Mouse (Mus musculus) CH12.LX (cell line): Measurements from ENCODE around the gene Cntfr. TPM values are rescaled to one million over a fixed set of nuclear protein-coding genes. Genes with fewer than 3 reads are reported as not detected.

Source experiments
- DNase-seq: peaks from one replicate; pipeline ENCODE4 v3.0.0-alpha.2; 2013; ENCODE audit errors: extremely low read depth
- H3K27ac ChIP-seq: 2 replicates; pipeline ENCODE4 v1.5.1; 2012; ENCODE audit warnings: low read depth, mild to moderate bottlenecking, control low read depth, moderate library complexity; ENCODE audit not compliant: insufficient read depth
- H3K27me3 ChIP-seq: replicated peaks from 2 replicates; pipeline ENCODE3; 2012; ENCODE audit warnings: inconsistent platforms
- H3K36me3 ChIP-seq, 2 experiments: replicated peaks in 1 of 2; 2 replicates each; pipeline versions ENCODE3 to v1.6.1; 2012; ENCODE audit warnings: inconsistent platforms in 1 of 2, low read length in 1 of 2, mild to moderate bottlenecking in 1 of 2, mixed read lengths in 1 of 2, moderate library complexity in 1 of 2; ENCODE audit not compliant: control insufficient read depth in 1 of 2, insufficient read depth in 1 of 2
- H3K4me1 ChIP-seq, 2 experiments: 2 replicates each; pipeline ENCODE4 v1.6.1; 2012; ENCODE audit warnings: inconsistent platforms in 1 of 2, moderate library complexity in 1 of 2; ENCODE audit not compliant: insufficient read depth in 2 of 2, control insufficient read depth in 1 of 2
- H3K4me2 ChIP-seq: 2 replicates; pipeline ENCODE4 v1.6.1; 2012; ENCODE audit warnings: low read depth, mild to moderate bottlenecking, control low read depth; ENCODE audit not compliant: poor library complexity, insufficient read depth, severe bottlenecking
- H3K4me3 ChIP-seq, 3 experiments: fragments of 150-350 bp in 1 of 3; sonication (generic) in 1 of 3; replicated peaks in 1 of 3; 2 replicates each; pipeline versions ENCODE3 to v1.5.1; 2011 to 2012; ENCODE audit warnings: low read depth in 2 of 3, low read length in 2 of 3, mild to moderate bottlenecking in 2 of 3, moderate library complexity in 2 of 3, control low read depth in 1 of 3, improper control_type of control experiment in 1 of 3, inconsistent platforms in 1 of 3, mixed read lengths in 1 of 3; ENCODE audit not compliant: poor library complexity in 1 of 3
- H3K79me2 ChIP-seq: replicated peaks from 2 replicates; pipeline ENCODE4 v1.6.1; 2012; ENCODE audit warnings: mild to moderate bottlenecking, moderate library complexity; ENCODE audit not compliant: control insufficient read depth, poor library complexity, insufficient read depth, severe bottlenecking; ENCODE audit errors: extremely low read depth
- H3K9ac ChIP-seq: 2 replicates; pipeline ENCODE4 v1.6.1; 2012; ENCODE audit warnings: low read depth, mild to moderate bottlenecking, control low read depth, moderate library complexity; ENCODE audit not compliant: insufficient read depth
- H3K9me3 ChIP-seq: replicated peaks from 2 replicates; pipeline ENCODE3; 2012; ENCODE audit warnings: low read length, inconsistent platforms, mixed read lengths
- CHD2 ChIP-seq: IDR thresholded peaks from 2 replicates; pipeline ENCODE4 v1.6.1; 2011; ENCODE audit warnings: low read length, improper control_type of control experiment
- E2F4 ChIP-seq: IDR thresholded peaks from 2 replicates; pipeline ENCODE4 v1.6.1; 2011; ENCODE audit warnings: low read depth, low read length, improper control_type of control experiment; ENCODE audit not compliant: insufficient replicate concordance
- ELF1 ChIP-seq: IDR thresholded peaks from 2 replicates; pipeline ENCODE4 v1.6.1; 2014; ENCODE audit warnings: low read depth, mild to moderate bottlenecking, inconsistent platforms, low read length, improper control_type of control experiment
- EP300 ChIP-seq: IDR thresholded peaks from 2 replicates; pipeline ENCODE4 v1.6.1; 2011; ENCODE audit warnings: low read length, improper control_type of control experiment
- ETS1 ChIP-seq: conservative IDR thresholded peaks from 2 replicates; pipeline ENCODE4 v1.6.1; 2012; ENCODE audit warnings: low read depth, mild to moderate bottlenecking, inconsistent platforms, low read length, improper control_type of control experiment, moderate library complexity
- GABPA ChIP-seq: IDR thresholded peaks from 2 replicates; pipeline ENCODE4 v1.6.1; 2012; ENCODE audit warnings: low read depth, low read length, improper control_type of control experiment, inconsistent platforms; ENCODE audit not compliant: insufficient replicate concordance
- HCFC1 ChIP-seq: IDR thresholded peaks from 2 replicates; pipeline ENCODE4 v1.6.1; 2012; ENCODE audit warnings: low read depth, mild to moderate bottlenecking, inconsistent platforms, low read length, improper control_type of control experiment
- JUN ChIP-seq: IDR thresholded peaks from 2 replicates; pipeline ENCODE4 v1.6.1; 2011; ENCODE audit warnings: low read depth, mild to moderate bottlenecking, low read length, improper control_type of control experiment, moderate library complexity; ENCODE audit not compliant: insufficient read depth
- KAT2A ChIP-seq: IDR thresholded peaks from 2 replicates; pipeline ENCODE4 v1.6.1; 2012; ENCODE audit warnings: low read length, improper control_type of control experiment, inconsistent platforms; ENCODE audit not compliant: insufficient replicate concordance
- MAX ChIP-seq: IDR thresholded peaks from 2 replicates; pipeline ENCODE4 v1.6.1; 2011; ENCODE audit warnings: low read length, improper control_type of control experiment
- MAZ ChIP-seq: IDR thresholded peaks from 2 replicates; pipeline ENCODE4 v1.6.1; 2012; ENCODE audit warnings: low read depth, mild to moderate bottlenecking, inconsistent platforms, low read length, improper control_type of control experiment, moderate library complexity
- MEF2A ChIP-seq: IDR thresholded peaks from 2 replicates; pipeline ENCODE4 v1.6.1; 2014; ENCODE audit warnings: low read depth, mild to moderate bottlenecking, inconsistent platforms, low read length, improper control_type of control experiment, borderline replicate concordance
- MXI1 ChIP-seq: IDR thresholded peaks from 2 replicates; pipeline ENCODE4 v1.6.1; 2011; ENCODE audit warnings: mild to moderate bottlenecking, low read depth, low read length, improper control_type of control experiment
- PAX5 ChIP-seq: IDR thresholded peaks from 2 replicates; pipeline ENCODE4 v1.6.1; 2012; ENCODE audit warnings: low read length, inconsistent platforms, mixed read lengths
- POLR2A ChIP-seq: IDR thresholded peaks from 2 replicates; pipeline ENCODE4 v1.6.1; 2011; ENCODE audit warnings: low read depth, mild to moderate bottlenecking, improper control_type of control experiment, low read length
- POLR2AphosphoS2 ChIP-seq: IDR thresholded peaks from 2 replicates; pipeline ENCODE4 v1.6.1; 2011; ENCODE audit warnings: low read depth, low read length, improper control_type of control experiment
- RAD21 ChIP-seq: IDR thresholded peaks from 2 replicates; pipeline ENCODE4 v1.6.1; 2011; ENCODE audit warnings: low read depth, mild to moderate bottlenecking, low read length, improper control_type of control experiment, moderate library complexity
- TBP ChIP-seq: conservative IDR thresholded peaks from 2 replicates; pipeline ENCODE4 v1.6.1; 2011; ENCODE audit warnings: low read depth, low read length, improper control_type of control experiment
- TCF12 ChIP-seq: IDR thresholded peaks from 2 replicates; pipeline ENCODE4 v1.6.1; 2014; ENCODE audit warnings: low read depth, mild to moderate bottlenecking, inconsistent platforms, low read length, improper control_type of control experiment
- USF1 ChIP-seq: IDR thresholded peaks from 2 replicates; pipeline ENCODE4 v1.6.1; 2014; ENCODE audit warnings: low read depth, mild to moderate bottlenecking, inconsistent platforms, low read length, improper control_type of control experiment
- ZC3H11A ChIP-seq: IDR thresholded peaks from 2 replicates; pipeline ENCODE4 v1.6.1; 2012; ENCODE audit warnings: low read depth, mild to moderate bottlenecking, inconsistent platforms, low read length, improper control_type of control experiment
- ZMIZ1 ChIP-seq: IDR thresholded peaks from 2 replicates; pipeline ENCODE4 v1.6.1; 2012; ENCODE audit warnings: low read depth, mild to moderate bottlenecking, inconsistent platforms, low read length, improper control_type of control experiment
- ZNF384 ChIP-seq: IDR thresholded peaks from 2 replicates; pipeline ENCODE4 v1.6.1; 2012; ENCODE audit warnings: low read depth, low read length, improper control_type of control experiment, inconsistent platforms
- dilution Hi-C: fragments of 300-500 bp; cut with MboI; formaldehyde crosslinking; loops from 2 replicates; pipeline ENCODE4 v1.14.3; 2020; ENCODE audit warnings: low sequenced_read_pairs; ENCODE audit not compliant: extremely low pct_unique_long_range_greater_than_20kb, extremely low pct_ligation_motif_present
- in situ Hi-C: fragments of 300-500 bp; cut with MboI; formaldehyde crosslinking; loops from 3 replicates; pipeline ENCODE4 v1.14.3; 2019; ENCODE audit warnings: low sequenced_read_pairs, low pct_ligation_motif_present, low pct_unique_long_range_greater_than_20kb, mixed read lengths
- polyA plus RNA-seq: library from polyadenylated mRNA; unstranded; fragments of >175 nt; gene quantifications from 2 replicates; pipeline ENCODE4 v1.2.1, GENCODE M21; 2012; ENCODE audit warnings: low read depth; ENCODE audit not compliant: insufficient read length
- total RNA-seq, 2 experiments: library from RNA; depleted of rRNA; stranded (reverse); fragments of 300-350 nt in 1 of 2; fragments of >200 nt in 1 of 2; gene quantifications; 2 replicates each; pipeline ENCODE4 v1.2.3; 2012 to 2014

The Cntfr gene
- total and polyA plus RNA-seq, 3 experiments = not detected

DNA sequence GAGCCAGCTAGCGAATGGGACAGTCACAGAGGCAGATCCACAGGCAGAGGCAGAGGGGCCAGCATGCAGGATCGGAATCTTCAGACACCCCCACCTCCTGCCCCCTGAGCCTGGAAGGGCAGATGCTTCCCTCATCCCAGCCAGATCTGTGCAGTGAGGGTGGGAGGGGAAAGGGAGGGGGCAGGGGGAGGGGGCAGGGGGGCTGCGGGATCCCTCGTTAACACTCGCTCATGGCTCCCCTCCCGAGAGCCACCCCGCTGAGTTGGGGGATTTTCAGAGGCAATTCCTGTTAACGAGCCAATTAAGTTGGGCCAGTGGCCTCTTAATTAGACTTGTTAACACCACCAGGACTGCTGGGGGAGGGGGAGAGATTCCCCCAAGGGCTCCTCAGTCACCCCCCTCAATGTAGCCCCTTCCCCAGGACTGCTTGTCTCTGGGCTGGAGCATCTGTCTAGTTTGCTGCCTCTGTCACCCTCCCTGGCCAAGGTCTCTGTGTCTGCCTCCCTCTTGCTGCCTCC lies 24.9 kb downstream of the Cntfr start:
- dilution Hi-C loops = no loop called here
- Histone ChIP-seq H3K27ac (no peak overlapping the region), H3K4me2 (no peak overlapping the region)
- TF ChIP-seq MEF2A (no peak), HCFC1 (no peak), ZNF384 (no peak), MXI1 (no peak), E2F4 (no peak), RAD21 (no peak), JUN (no peak), MAZ (no peak)
- TF ChIP-seq, all 38 proteins: peak for 0
- DNase-seq = no peak
- Histone ChIP-seq H3K4me1 (peaks cover 0 to 5% of the 10 kb centered on the region in 2 experiments; a peak in 1 of 4 replicates), H3K36me3 (no peaks in the 10 kb centered on the region), H3K9ac (no peak overlapping the region), H3K4me3 (no peak overlapping the region), H3K9me3 (no peaks in the 10 kb centered on the region), H3K27me3 (peaks cover 98% of the 10 kb centered on the region), H3K79me2 (no peaks in the 10 kb centered on the region)
- in situ Hi-C loops = no loop called here

DNA sequence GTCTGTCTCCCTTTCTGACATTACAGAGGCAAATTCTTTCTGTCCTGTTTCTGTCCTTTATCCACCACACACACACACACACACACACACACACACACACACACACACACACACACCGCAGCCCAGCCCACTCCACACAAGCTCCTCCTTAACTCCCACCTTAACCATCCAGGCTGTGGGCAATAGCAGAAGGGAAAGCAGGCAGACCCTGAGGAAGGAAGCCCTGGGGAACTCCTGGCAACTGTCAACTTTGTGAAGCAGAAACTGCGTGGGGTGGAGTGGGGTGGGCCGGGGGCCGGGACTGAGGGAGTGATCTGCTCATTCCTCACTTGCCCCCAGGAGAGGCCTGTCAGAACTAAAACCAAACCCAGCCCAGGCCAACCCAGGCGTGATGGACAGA lies 25.4 kb downstream of the Cntfr start:
- in situ Hi-C loops = no loop called here
- dilution Hi-C loops = no loop called here

More for the DNA sequence above, 25.4 kb downstream of the Cntfr start:
- Histone ChIP-seq H3K4me3 (no peak overlapping the region), H3K9me3 (no peaks in the 10 kb centered on the region), H3K9ac (no peak overlapping the region), H3K4me2 (no peak overlapping the region), H3K27ac (no peak overlapping the region), H3K4me1 (peaks cover 0 to 5% of the 10 kb centered on the region in 2 experiments; a peak in 1 of 4 replicates), H3K36me3 (no peaks in the 10 kb centered on the region), H3K79me2 (no peaks in the 10 kb centered on the region), H3K27me3 (peaks cover 98% of the 10 kb centered on the region)
- TF ChIP-seq CHD2 = no peak
- TF ChIP-seq ZC3H11A = no peak
- TF ChIP-seq ELF1 = no peak
- TF ChIP-seq GABPA = no peak
- TF ChIP-seq MAX = no peak
- no peak for TF ChIP-seq PAX5
- no peak for TF ChIP-seq KAT2A
- TF ChIP-seq JUN = no peak
- TF ChIP-seq USF1 = no peak
- TF ChIP-seq EP300 = no peak
- TF ChIP-seq TCF12 = no peak
- no peak for TF ChIP-seq POLR2A
- no peak for TF ChIP-seq POLR2AphosphoS2
- no peak for TF ChIP-seq TBP
- no peak for TF ChIP-seq ZMIZ1
- TF ChIP-seq ETS1 = no peak
- no peak for TF ChIP-seq RAD21
- DNase-seq = no peak
